Mouse (Mus musculus): ENCODE data around the gene Rbm20. TPM values are rescaled to one million over a fixed set of nuclear protein-coding genes. Genes with fewer than 3 reads are reported as not detected.
"Not testable (repeated sequence)": the region's sequence is repeated elsewhere in the genome, so short reads cannot be mapped to it uniquely, and the experiment has no call there.

Gene Rbm20
- polyA plus RNA-seq, 1 experiment from 2014 or later = 5.8 TPM

- no peaks in the 10 kb centered on the region for H3K27me3 ChIP-seq
- no peak for ATAC-seq
- no peak overlapping the region for H3K9ac ChIP-seq
- H3K36me3 ChIP-seq (ENCODE audit: poor library complexity, severe bottlenecking) = no peaks in the 10 kb centered on the region
- H3K9me3 ChIP-seq (replicated peaks) = no peaks in the 10 kb centered on the region
- H3K27ac ChIP-seq = no peak overlapping the region
- H3K4me3 ChIP-seq = no peak overlapping the region
- WGBS = 93% methylated on average over 14 of the region's 14 CpGs
- H3K4me2 ChIP-seq = no peak overlapping the region
- peaks cover 16% of the 10 kb centered on the region for H3K4me1 ChIP-seq
Measured at GRCm38 (mm10) chr19:53899941-53900610, 223.0 kb downstream of the Rbm20 start.

GRCm38 (mm10) chr19:53901931-53902738 is 225.0 kb downstream of the Rbm20 start:
- Histone ChIP-seq H3K4me3 (peak overlapping the region; percentile 98), H3K36me3 (ENCODE audit: poor library complexity, severe bottlenecking) (no peaks in the 10 kb centered on the region), H3K27ac (peak overlapping the region; percentile 72), H3K27me3 (no peaks in the 10 kb centered on the region), H3K9me3 (replicated peaks) (no peaks in the 10 kb centered on the region), H3K4me2 (peak overlapping the region; percentile 73), H3K9ac (peak overlapping the region; percentile 74), H3K4me1 (peaks cover 21% of the 10 kb centered on the region)
- 66% methylated on average over 15 of the region's 15 CpGs for WGBS
- ATAC-seq = no peak

DNA sequence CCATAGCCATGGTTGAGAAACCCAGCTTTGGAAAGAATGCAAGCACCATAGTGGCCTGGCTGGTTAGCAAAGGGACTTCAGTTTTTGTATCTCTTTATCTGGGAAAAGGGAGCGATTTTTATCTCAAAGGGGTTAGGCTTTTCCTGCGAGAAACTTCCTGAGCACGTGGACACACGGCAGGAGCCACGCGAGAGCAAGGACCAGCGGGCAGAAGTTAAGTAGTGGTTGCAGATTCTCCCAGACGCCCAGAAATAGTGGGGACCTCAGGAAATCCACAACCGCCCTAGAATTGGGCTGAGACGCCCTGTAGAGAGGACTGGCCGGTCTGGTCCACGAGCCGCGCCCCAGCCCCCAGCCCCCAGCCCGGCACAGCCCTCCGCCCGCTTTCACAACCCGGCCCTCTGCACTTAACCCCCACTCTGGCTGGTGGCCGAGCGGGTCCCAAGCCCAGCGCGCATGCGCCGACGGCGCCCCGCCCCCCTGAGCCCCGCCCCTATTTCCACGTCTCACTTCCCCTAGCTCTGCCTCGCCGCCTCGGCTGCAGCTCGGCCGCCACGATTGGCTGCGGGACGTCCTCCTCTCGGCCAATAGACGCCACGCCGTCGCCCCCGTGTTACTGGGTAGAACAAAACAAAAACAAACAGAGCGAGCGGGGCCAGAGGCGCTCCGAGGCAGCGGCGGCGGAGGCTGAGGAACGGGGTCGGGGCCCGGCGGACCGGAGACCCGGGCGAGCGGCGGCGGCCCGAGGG is 225.8 kb downstream of the Rbm20 start:
- Histone ChIP-seq H3K36me3 (ENCODE audit: poor library complexity, severe bottlenecking) (no peaks in the 10 kb centered on the region), H3K4me2 (peak overlapping the region; percentile 73), H3K27me3 (no peaks in the 10 kb centered on the region), H3K9ac (peak overlapping the region; percentile 93), H3K27ac (peak overlapping the region; percentile 91), H3K9me3 (replicated peaks) (no peaks in the 10 kb centered on the region), H3K4me3 (peak overlapping the region; percentile 98), H3K4me1 (peaks cover 23% of the 10 kb centered on the region)
- under 1% methylated on average over 56 of the region's 61 CpGs for WGBS
- peak; percentile 99 for ATAC-seq

GRCm38 (mm10) chr19:53903507-53904321 is 226.6 kb downstream of the Rbm20 start:
- no peaks in the 10 kb centered on the region for H3K9me3 ChIP-seq (replicated peaks)
- peak overlapping the region; percentile 98 for H3K4me3 ChIP-seq
- no peaks in the 10 kb centered on the region for H3K27me3 ChIP-seq
- H3K4me2 ChIP-seq = peak overlapping the region; percentile 73
- peak overlapping the region; percentile 91 for H3K27ac ChIP-seq
- peak; percentile 75 for ATAC-seq
- H3K4me1 ChIP-seq = peaks cover 26% of the 10 kb centered on the region
- WGBS = under 1% methylated on average over 50 of the region's 83 CpGs
- H3K36me3 ChIP-seq (ENCODE audit: poor library complexity, severe bottlenecking) = no peaks in the 10 kb centered on the region; the same call in 1 of the 2 replicates
- peak overlapping the region; percentile 93 for H3K9ac ChIP-seq

DNA sequence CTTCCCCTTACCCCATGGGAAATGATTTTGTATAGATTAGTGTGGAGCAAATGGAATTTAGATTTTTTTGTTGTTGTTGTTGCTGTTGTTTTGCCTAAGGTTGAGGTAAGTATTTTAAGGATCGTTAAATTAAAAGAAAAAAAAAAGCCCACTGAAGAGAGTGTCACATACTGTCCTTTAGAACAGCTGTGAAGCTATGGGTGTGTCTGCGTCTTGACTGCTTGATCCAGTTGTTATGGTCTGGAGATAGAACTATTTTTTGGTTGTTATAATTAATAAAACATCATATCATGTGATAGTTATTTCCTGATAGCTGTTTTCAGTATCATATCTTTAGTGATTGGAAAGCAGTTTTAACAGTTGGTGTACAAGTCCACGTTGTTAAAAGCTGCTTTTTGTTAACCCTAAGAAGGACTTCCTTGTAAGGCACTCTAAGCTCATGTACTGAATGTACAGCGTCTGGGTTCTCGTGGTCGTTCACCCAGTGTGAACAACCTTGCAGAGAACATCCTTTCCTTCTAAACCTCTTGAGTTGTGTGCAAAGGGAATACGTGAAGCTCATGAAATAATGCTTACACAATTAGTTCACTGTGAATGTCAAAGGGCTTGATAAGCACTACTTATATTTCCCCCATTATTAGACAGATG is 227.9 kb downstream of the Rbm20 start:
- no peak overlapping the region for H3K27ac ChIP-seq
- H3K4me1 ChIP-seq = peaks cover 26% of the 10 kb centered on the region
- peak overlapping the region; percentile 93 for H3K9ac ChIP-seq
- H3K4me2 ChIP-seq = peak overlapping the region; percentile 73
- H3K27me3 ChIP-seq = no peaks in the 10 kb centered on the region
- no peak for ATAC-seq
- H3K4me3 ChIP-seq = peak overlapping the region; percentile 98
- H3K36me3 ChIP-seq (ENCODE audit: poor library complexity, severe bottlenecking) = peaks cover 10% of the 10 kb centered on the region
- H3K9me3 ChIP-seq (replicated peaks) = no peaks in the 10 kb centered on the region
- WGBS = 59% methylated on average over 7 of the region's 7 CpGs

- ATAC-seq = no peak
- peak overlapping the region; percentile 73; the same call in 1 of the 2 replicates for H3K4me2 ChIP-seq
- no peak overlapping the region for H3K4me3 ChIP-seq
- peaks cover 19% of the 10 kb centered on the region for H3K36me3 ChIP-seq (ENCODE audit: poor library complexity, severe bottlenecking)
- no peaks in the 10 kb centered on the region for H3K27me3 ChIP-seq
- peaks cover 26% of the 10 kb centered on the region for H3K4me1 ChIP-seq
- no peak overlapping the region for H3K27ac ChIP-seq
- no peaks in the 10 kb centered on the region for H3K9me3 ChIP-seq (replicated peaks)
- 71% methylated on average over 6 of the region's 6 CpGs for WGBS
- H3K9ac ChIP-seq = no peak overlapping the region
Measured at GRCm38 (mm10) chr19:53906033-53906702, 229.1 kb downstream of the Rbm20 start.

GRCm38 (mm10) chr19:53906703-53907070 is 229.6 kb downstream of the Rbm20 start:
- Histone ChIP-seq H3K36me3 (ENCODE audit: poor library complexity, severe bottlenecking) (peaks cover 23% of the 10 kb centered on the region), H3K4me1 (peaks cover 26% of the 10 kb centered on the region)
- not testable (repeated sequence) for H3K4me2 ChIP-seq; H3K27ac ChIP-seq; H3K4me3 ChIP-seq; ATAC-seq; H3K9me3 ChIP-seq (replicated peaks); H3K27me3 ChIP-seq; H3K9ac ChIP-seq

DNA sequence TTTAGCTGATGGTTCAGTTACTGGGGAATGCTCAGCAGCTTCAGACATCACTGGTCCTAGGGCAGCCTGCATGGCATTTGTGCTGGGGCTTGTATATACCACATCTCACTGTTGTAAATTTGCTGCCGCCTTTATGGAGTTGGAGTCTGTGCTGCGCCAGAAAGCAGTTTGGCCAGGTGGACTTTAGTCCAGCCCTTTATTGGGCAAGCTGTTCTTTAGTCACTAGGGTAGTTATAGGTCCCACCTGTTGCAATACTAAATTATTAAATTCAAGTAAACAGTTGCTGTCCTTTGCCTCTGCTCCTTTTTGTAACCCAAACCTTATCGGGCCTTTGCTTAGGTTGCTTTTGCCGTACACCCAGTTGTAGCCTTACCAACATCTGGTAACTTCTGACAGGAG is 237.8 kb downstream of the Rbm20 start:
- H3K9me3 ChIP-seq (replicated peaks) = no peaks in the 10 kb centered on the region
- no peak overlapping the region for H3K9ac ChIP-seq
- no peak overlapping the region for H3K4me2 ChIP-seq
- H3K36me3 ChIP-seq (ENCODE audit: poor library complexity, severe bottlenecking) = peaks cover 87% of the 10 kb centered on the region
- WGBS = 96% methylated on average over 4 of the region's 4 CpGs
- H3K27me3 ChIP-seq = no peaks in the 10 kb centered on the region
- no peaks in the 10 kb centered on the region for H3K4me1 ChIP-seq
- no peak for ATAC-seq
- no peak overlapping the region for H3K27ac ChIP-seq
- H3K4me3 ChIP-seq = no peak overlapping the region
